Mouse (Mus musculus): ENCODE data around the gene Bbs9.

DNA sequence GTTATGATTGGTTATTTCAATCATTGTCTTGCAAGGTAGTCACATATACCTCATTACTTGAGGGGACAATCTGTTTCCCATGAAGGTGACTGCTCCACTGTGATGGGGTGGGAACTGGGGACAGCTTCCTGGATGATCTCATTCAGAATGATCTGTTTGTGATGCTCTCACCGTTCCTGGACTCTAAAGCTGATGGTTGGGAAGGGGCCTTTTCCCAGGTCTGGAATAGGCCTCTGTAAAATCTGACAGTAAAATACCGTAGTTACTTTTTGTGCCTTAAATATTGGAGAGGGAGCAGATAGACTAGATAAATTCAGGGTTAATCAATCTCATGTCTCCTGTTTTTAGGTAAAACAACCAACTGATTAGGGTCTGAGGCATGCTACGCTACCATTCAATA lies 5.9 kb upstream of the Bbs9 start, which contains the start of gene Rp9:
- TF ChIP-seq CTCF (IDR thresholded peaks at IDR 0.05; ENCODE audit: low read depth) (no peak), EP300 (optimal IDR thresholded peaks at IDR 0.05) (no peak)
